Mouse (Mus musculus): ENCODE data around the gene Hist2h2aa1. TPM values are rescaled to one million over a fixed set of nuclear protein-coding genes. Genes with fewer than 3 reads are reported as not detected.
A peak's percentile ranks its signal among the peaks of the same experiment; 100 is the strongest.
"Not testable (repeated sequence)": the region's sequence is repeated elsewhere in the genome, so short reads cannot be mapped to it uniquely, and the experiment has no call there.

The Hist2h2aa1 gene
- polyA plus RNA-seq, 1 experiment, result not detected

DNA sequence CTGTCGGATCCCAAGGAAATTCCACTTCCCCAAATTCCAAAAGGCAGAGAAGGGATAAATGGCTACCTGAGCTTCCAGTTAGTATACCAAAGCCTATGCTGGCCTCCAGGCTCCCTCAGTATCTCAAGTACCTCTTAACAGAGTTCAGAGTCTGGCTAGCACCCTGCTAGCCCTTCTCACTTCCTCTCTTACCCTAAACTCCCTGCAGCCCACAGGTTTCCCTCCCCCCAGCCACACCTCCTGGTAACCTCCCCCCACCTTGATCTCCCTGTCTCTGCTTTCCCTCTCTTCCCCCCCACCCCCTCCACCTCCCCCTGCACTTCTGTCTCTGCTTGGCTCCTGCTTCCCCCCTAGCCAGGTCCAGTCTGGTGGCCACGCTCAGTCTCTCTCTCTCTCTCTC, 45.6 kb upstream of the Hist2h2aa1 start:
- H3K36me3 ChIP-seq (ENCODE audit: control insufficient read depth, insufficient read depth), result no peaks in the 10 kb centered on the region
- TF ChIP-seq FOSL1 (IDR thresholded peaks at IDR 0.05; ENCODE audit: insufficient read depth, low read length, poor library complexity, severe bottlenecking) (no peak), CEBPB (IDR thresholded peaks at IDR 0.05; ENCODE audit: low read depth) (no peak), CTCF (IDR thresholded peaks at IDR 0.05; ENCODE audit: control insufficient read depth, insufficient read depth, insufficient read length) (no peak), MYOG (IDR thresholded peaks at IDR 0.05; ENCODE audit: control insufficient read depth, extremely low read depth, insufficient read length) (no peak), USF1 (IDR thresholded peaks at IDR 0.05; ENCODE audit: low read depth) (no peak), MAX (IDR thresholded peaks at IDR 0.05) (no peak)
- peaks cover 7% of the 10 kb centered on the region for H3K79me2 ChIP-seq (ENCODE audit: control insufficient read depth, insufficient read depth)
- no peak overlapping the region for H3ac ChIP-seq (ENCODE audit: control insufficient read depth, insufficient read length, low read depth)
- no peaks in the 10 kb centered on the region for H3K79me3 ChIP-seq (ENCODE audit: low read depth)
- no peak overlapping the region for H3K4me3 ChIP-seq (ENCODE audit: insufficient read depth, poor library complexity, severe bottlenecking)
- H3K27me3 ChIP-seq (ENCODE audit: control insufficient read depth, insufficient read depth, insufficient read length), result no peaks in the 10 kb centered on the region

DNA sequence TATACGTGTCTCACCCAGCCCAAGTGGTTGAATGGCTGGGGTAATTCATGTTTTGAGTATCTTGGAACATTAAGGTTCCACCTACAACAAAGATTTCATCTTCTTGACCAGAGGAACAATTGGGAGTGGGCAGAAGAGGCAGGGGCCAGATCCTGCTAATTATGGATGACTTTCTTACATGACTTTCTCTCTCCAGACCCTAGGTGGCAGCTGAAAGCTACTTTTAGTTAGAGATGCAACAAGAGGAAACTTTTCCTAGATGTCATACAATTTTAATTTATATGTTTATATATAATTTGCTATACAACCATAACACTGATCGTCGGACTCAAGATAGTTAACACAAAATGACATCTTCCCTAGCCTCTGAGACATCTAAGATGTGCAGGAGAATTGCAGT, 37.5 kb upstream of the Hist2h2aa1 start:
- Histone ChIP-seq H3K4me3 (ENCODE audit: insufficient read depth, poor library complexity, severe bottlenecking) (no peak overlapping the region), H3K79me2 (ENCODE audit: control insufficient read depth, insufficient read depth) (no peaks in the 10 kb centered on the region), H3ac (ENCODE audit: control insufficient read depth, insufficient read length, low read depth) (no peak overlapping the region), H3K36me3 (ENCODE audit: control insufficient read depth, insufficient read depth) (no peaks in the 10 kb centered on the region), H3K79me3 (ENCODE audit: low read depth) (no peaks in the 10 kb centered on the region), H3K27me3 (ENCODE audit: control insufficient read depth, insufficient read depth, insufficient read length) (peaks cover 4% of the 10 kb centered on the region)
- TF ChIP-seq CTCF (IDR thresholded peaks at IDR 0.05; ENCODE audit: control insufficient read depth, insufficient read depth, insufficient read length), result no peak
- no peak for TF ChIP-seq MAX (IDR thresholded peaks at IDR 0.05)
- no peak for TF ChIP-seq CEBPB (IDR thresholded peaks at IDR 0.05; ENCODE audit: low read depth)
- no peak for TF ChIP-seq MYOD1 (IDR thresholded peaks at IDR 0.05; ENCODE audit: control insufficient read depth, insufficient read length, low read depth)
- TF ChIP-seq USF1 (IDR thresholded peaks at IDR 0.05; ENCODE audit: low read depth), result no peak
- no peak for TF ChIP-seq FOSL1 (IDR thresholded peaks at IDR 0.05; ENCODE audit: insufficient read depth, low read length, poor library complexity, severe bottlenecking)
- no peak for TF ChIP-seq MYOG (IDR thresholded peaks at IDR 0.05; ENCODE audit: control insufficient read depth, extremely low read depth, insufficient read length)

GRCm38 (mm10) chr3:96209242-96209641, 36.1 kb upstream of the Hist2h2aa1 start:
- no peaks in the 10 kb centered on the region for H3K36me3 ChIP-seq (ENCODE audit: control insufficient read depth, insufficient read depth)
- peaks cover 4% of the 10 kb centered on the region for H3K27me3 ChIP-seq (ENCODE audit: control insufficient read depth, insufficient read depth, insufficient read length)
- no peak overlapping the region for H3ac ChIP-seq (ENCODE audit: control insufficient read depth, insufficient read length, low read depth)
- no peaks in the 10 kb centered on the region for H3K79me3 ChIP-seq (ENCODE audit: low read depth)
- no peaks in the 10 kb centered on the region for H3K79me2 ChIP-seq (ENCODE audit: control insufficient read depth, insufficient read depth)
- TF ChIP-seq CEBPB (IDR thresholded peaks at IDR 0.05; ENCODE audit: low read depth), result no peak
- TF ChIP-seq MAX (IDR thresholded peaks at IDR 0.05), result no peak
- TF ChIP-seq CTCF (IDR thresholded peaks at IDR 0.05; ENCODE audit: control insufficient read depth, insufficient read depth, insufficient read length), result no peak
- no peak overlapping the region for H3K4me3 ChIP-seq (ENCODE audit: insufficient read depth, poor library complexity, severe bottlenecking)

GRCm38 (mm10) chr3:96219191-96219641, 26.1 kb upstream of the Hist2h2aa1 start:
- Histone ChIP-seq H3ac (ENCODE audit: control insufficient read depth, insufficient read length, low read depth) (peak overlapping the region; percentile 59), H3K27me3 (ENCODE audit: control insufficient read depth, insufficient read depth, insufficient read length) (no peaks in the 10 kb centered on the region), H3K4me3 (ENCODE audit: insufficient read depth, poor library complexity, severe bottlenecking) (peak overlapping the region; percentile 36), H3K79me3 (ENCODE audit: low read depth) (no peaks in the 10 kb centered on the region), H3K36me3 (ENCODE audit: control insufficient read depth, insufficient read depth) (no peaks in the 10 kb centered on the region), H3K79me2 (ENCODE audit: control insufficient read depth, insufficient read depth) (no peaks in the 10 kb centered on the region)
- TF ChIP-seq CEBPB (IDR thresholded peaks at IDR 0.05; ENCODE audit: low read depth) (no peak), MAX (IDR thresholded peaks at IDR 0.05) (no peak), MYOG (IDR thresholded peaks at IDR 0.05; ENCODE audit: control insufficient read depth, extremely low read depth, insufficient read length) (no peak), USF1 (IDR thresholded peaks at IDR 0.05; ENCODE audit: low read depth) (no peak), FOSL1 (IDR thresholded peaks at IDR 0.05; ENCODE audit: insufficient read depth, low read length, poor library complexity, severe bottlenecking) (no peak), MYOD1 (IDR thresholded peaks at IDR 0.05; ENCODE audit: control insufficient read depth, insufficient read length, low read depth) (no peak), CTCF (IDR thresholded peaks at IDR 0.05; ENCODE audit: control insufficient read depth, insufficient read depth, insufficient read length) (no peak)

- TF ChIP-seq MYOG (IDR thresholded peaks at IDR 0.05; ENCODE audit: control insufficient read depth, extremely low read depth, insufficient read length) (no peak), MAX (IDR thresholded peaks at IDR 0.05) (no peak), FOSL1 (IDR thresholded peaks at IDR 0.05; ENCODE audit: insufficient read depth, low read length, poor library complexity, severe bottlenecking) (no peak), CEBPB (IDR thresholded peaks at IDR 0.05; ENCODE audit: low read depth) (no peak), CTCF (IDR thresholded peaks at IDR 0.05; ENCODE audit: control insufficient read depth, insufficient read depth, insufficient read length) (no peak), MYOD1 (IDR thresholded peaks at IDR 0.05; ENCODE audit: control insufficient read depth, insufficient read length, low read depth) (no peak), USF1 (IDR thresholded peaks at IDR 0.05; ENCODE audit: low read depth) (no peak)
- Histone ChIP-seq H3K27me3 (ENCODE audit: control insufficient read depth, insufficient read depth, insufficient read length) (no peaks in the 10 kb centered on the region), H3K36me3 (ENCODE audit: control insufficient read depth, insufficient read depth) (no peaks in the 10 kb centered on the region)
Observed at GRCm38 (mm10) chr3:96219661-96220130, 25.6 kb upstream of the Hist2h2aa1 start, which contains the start of the genes Bola1 and Hist2h2ab. Gene Bola1 (minus strand): TSS chr3:96219709. Gene Hist2h2ab (plus strand): TSS chr3:96219865.

GRCm38 (mm10) chr3:96220131-96220764, 25.0 kb upstream of the Hist2h2aa1 start:
- H3K4me3 ChIP-seq (ENCODE audit: insufficient read depth, poor library complexity, severe bottlenecking), result peak overlapping the region; percentile 36
- not testable (repeated sequence) for H3K79me2 ChIP-seq (ENCODE audit: control insufficient read depth, insufficient read depth); H3K79me3 ChIP-seq (ENCODE audit: low read depth); H3K27me3 ChIP-seq (ENCODE audit: control insufficient read depth, insufficient read depth, insufficient read length); H3K36me3 ChIP-seq (ENCODE audit: control insufficient read depth, insufficient read depth)
- H3ac ChIP-seq (ENCODE audit: control insufficient read depth, insufficient read length, low read depth), result peak overlapping the region; percentile 89

More at GRCm38 (mm10) chr3:96219661-96220130, 25.6 kb upstream of the Hist2h2aa1 start, which contains the start of the genes Bola1 and Hist2h2ab:
- Histone ChIP-seq H3K4me3 (ENCODE audit: insufficient read depth, poor library complexity, severe bottlenecking) (peak within 1 kb of the TSS; percentile 36), H3ac (ENCODE audit: control insufficient read depth, insufficient read length, low read depth) (peak within 1 kb of the TSS; percentile 89), H3K79me3 (ENCODE audit: low read depth) (no peaks in the 10 kb centered on the region), H3K79me2 (ENCODE audit: control insufficient read depth, insufficient read depth) (no peaks in the 10 kb centered on the region)

Measured in C2C12 (cell line).